Mouse (Mus musculus) intestine, postnatal 0 days (tissue): ENCODE data around the gene Rsph14. TPM values are rescaled to one million over a fixed set of nuclear protein-coding genes. Genes with fewer than 3 reads are reported as not detected.

Source experiments
- ATAC-seq: fragments of 200-750 bp; cut with Nextera tagmentation; 2 replicates; pipeline ENCODE4 v1.8.0; 2017; ENCODE audit warnings: mild to moderate bottlenecking, moderate TSS enrichment, moderate library complexity
- H3K27ac ChIP-seq: fragments of 300-500 bp; sonication (generic); 2 replicates; pipeline ENCODE4 v1.5.1; 2014; ENCODE audit warnings: mild to moderate bottlenecking, low read depth, low read length, moderate library complexity
- H3K27me3 ChIP-seq: fragments of 300-500 bp; sonication (generic); replicated peaks from 2 replicates; pipeline ENCODE4 v1.6.1; 2014; ENCODE audit warnings: low read length, mixed read lengths; ENCODE audit not compliant: control insufficient read depth, insufficient read depth
- H3K36me3 ChIP-seq: fragments of 300-500 bp; sonication (generic); 2 replicates; pipeline ENCODE4 v1.6.1; 2014; ENCODE audit warnings: mild to moderate bottlenecking, moderate library complexity; ENCODE audit not compliant: control insufficient read depth, insufficient read depth
- H3K4me1 ChIP-seq: fragments of 300-500 bp; sonication (generic); replicated peaks from 2 replicates; pipeline ENCODE4 v1.6.1; 2014; ENCODE audit warnings: antibody characterized with exemption, low read length, mixed read lengths; ENCODE audit not compliant: control insufficient read depth, insufficient read depth
- H3K4me2 ChIP-seq: fragments of 300-500 bp; sonication (generic); replicated peaks from 2 replicates; pipeline ENCODE4 v1.6.1; 2014; ENCODE audit warnings: low read depth, mild to moderate bottlenecking, moderate library complexity
- H3K4me3 ChIP-seq: fragments of 300-500 bp; sonication (generic); 2 replicates; pipeline ENCODE4 v1.5.1; 2014; ENCODE audit warnings: low read depth, low read length
- H3K9ac ChIP-seq: fragments of 300-500 bp; sonication (generic); 2 replicates; pipeline ENCODE4 v1.6.1; 2014; ENCODE audit warnings: mild to moderate bottlenecking, low read depth, low read length
- H3K9me3 ChIP-seq: fragments of 300-500 bp; sonication (generic); 2 replicates; pipeline ENCODE4 v1.6.1; 2016; ENCODE audit warnings: mixed run types; ENCODE audit not compliant: control insufficient read depth
- CTCF ChIP-seq: sonication (generic); IDR thresholded peaks from 2 replicates; pipeline ENCODE4 v1.5.1; 2016; ENCODE audit warnings: low read depth, mild to moderate bottlenecking, control low read depth, antibody characterized with exemption, moderate library complexity
- WGBS: fragments of 180-500 bp; shearing (Covaris S2); extraction: QIAGEN DNeasy Blood & Tissue Kit; methylation state at CpG from one replicate; pipeline ENCODE4 v1.1.7; 2014; 5-methylcytosine and 5-hydroxymethylcytosine counted together
- polyA plus RNA-seq: library from polyadenylated mRNA; unstranded; fragments of >200 nt; fragmentation: Nextera tagmentation; extraction: Ambion mirVana; gene quantifications from 2 replicates; pipeline ENCODE4 v1.2.1, GENCODE M21; 2015

Gene Rsph14
- polyA plus RNA-seq, 1 experiment from 2014 or later: not detected

GRCm38 (mm10) chr10:75056255-75056654 is 23.9 kb upstream of the Rsph14 start:
- H3K9me3 ChIP-seq: no peaks in the 10 kb centered on the region
- no peaks in the 10 kb centered on the region for H3K36me3 ChIP-seq
- H3K4me3 ChIP-seq: no peak overlapping the region
- 39% methylated on average over 4 of the region's 4 CpGs for WGBS
- no peak overlapping the region for H3K27ac ChIP-seq
- no peak overlapping the region for H3K9ac ChIP-seq
- H3K4me2 ChIP-seq: no peak overlapping the region
- TF ChIP-seq CTCF: no peak
- H3K4me1 ChIP-seq: peaks cover 3% of the 10 kb centered on the region; the same call in 1 of the 2 replicates
- no peak for ATAC-seq
- H3K27me3 ChIP-seq: no peaks in the 10 kb centered on the region

DNA sequence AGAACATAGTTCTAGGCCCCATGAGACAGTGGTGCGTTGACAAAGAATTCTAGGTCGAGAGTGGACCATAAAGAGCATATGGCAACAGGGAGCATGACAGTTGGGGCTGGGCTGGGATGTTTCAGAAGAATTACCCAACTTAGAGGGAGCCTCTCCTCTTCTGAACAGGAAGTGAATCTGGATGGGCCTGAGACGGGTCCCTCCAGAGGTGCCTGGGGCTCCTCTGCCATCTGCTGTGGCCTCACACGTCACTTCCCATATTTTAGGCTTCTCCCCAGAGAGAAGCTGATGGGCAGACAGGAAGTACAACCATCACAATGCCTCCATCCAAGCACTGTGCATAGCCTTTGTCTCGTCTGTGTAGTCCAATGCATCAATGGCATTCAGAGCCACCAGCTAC is 23.3 kb upstream of the Rsph14 start:
- H3K4me3 ChIP-seq: no peak overlapping the region
- H3K9me3 ChIP-seq: no peaks in the 10 kb centered on the region
- H3K9ac ChIP-seq: no peak overlapping the region
- 70% methylated on average over 5 of the region's 5 CpGs for WGBS
- no peaks in the 10 kb centered on the region for H3K27me3 ChIP-seq
- no peak for ATAC-seq
- H3K36me3 ChIP-seq: no peaks in the 10 kb centered on the region
- H3K27ac ChIP-seq: no peak overlapping the region
- TF ChIP-seq CTCF: no peak
- H3K4me2 ChIP-seq: no peak overlapping the region
- H3K4me1 ChIP-seq: peaks cover 3% of the 10 kb centered on the region; the same call in 1 of the 2 replicates

- H3K27ac ChIP-seq: no peak overlapping the region
- H3K4me1 ChIP-seq: 0 out of 2 replicates have a peak, but pooled peaks cover 3% of the 10 kb centered on the region
- no peaks in the 10 kb centered on the region for H3K36me3 ChIP-seq
- no peak overlapping the region for H3K4me2 ChIP-seq
- H3K9ac ChIP-seq: no peak overlapping the region
- ATAC-seq: no peak
- TF ChIP-seq CTCF: no peak
- WGBS: 43% methylated on average over 6 of the region's 6 CpGs
- H3K4me3 ChIP-seq: no peak overlapping the region
- H3K9me3 ChIP-seq: no peaks in the 10 kb centered on the region
- no peaks in the 10 kb centered on the region for H3K27me3 ChIP-seq
Observed at GRCm38 (mm10) chr10:75054125-75054524, 21.7 kb upstream of the Rsph14 start.

DNA sequence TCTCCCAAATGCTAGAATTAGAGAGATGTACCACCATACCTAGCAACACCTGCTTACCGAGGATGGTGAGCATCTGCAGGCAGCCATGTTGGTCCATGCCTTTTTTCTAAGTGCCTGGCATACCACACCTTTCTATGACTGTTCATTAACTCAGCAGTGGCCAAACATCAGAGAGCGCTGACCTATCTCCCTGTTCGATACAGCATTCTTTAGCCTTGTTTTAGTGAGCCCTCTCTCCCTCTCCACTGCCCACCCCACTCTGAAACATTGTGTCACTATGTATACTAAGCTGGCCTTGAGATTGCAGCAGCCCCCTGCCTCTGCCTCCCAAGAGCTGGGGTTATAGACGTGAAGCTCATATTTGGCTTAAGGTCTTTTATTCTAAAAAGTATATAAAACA is 21.3 kb upstream of the Rsph14 start:
- H3K27me3 ChIP-seq: no peaks in the 10 kb centered on the region
- H3K36me3 ChIP-seq: no peaks in the 10 kb centered on the region
- H3K9ac ChIP-seq: no peak overlapping the region
- ATAC-seq: no peak
- no peaks in the 10 kb centered on the region for H3K9me3 ChIP-seq
- 70% methylated on average over 4 of the region's 4 CpGs for WGBS
- 0 out of 2 replicates have a peak, but pooled peaks cover 3% of the 10 kb centered on the region for H3K4me1 ChIP-seq
- H3K4me3 ChIP-seq: no peak overlapping the region
- no peak overlapping the region for H3K27ac ChIP-seq
- no peak for TF ChIP-seq CTCF
- no peak overlapping the region for H3K4me2 ChIP-seq

- no peaks in the 10 kb centered on the region for H3K9me3 ChIP-seq
- H3K4me2 ChIP-seq: no peak overlapping the region
- no peak overlapping the region for H3K27ac ChIP-seq
- no peak overlapping the region for H3K4me3 ChIP-seq
- H3K36me3 ChIP-seq: no peaks in the 10 kb centered on the region
- H3K27me3 ChIP-seq: no peaks in the 10 kb centered on the region
- 0 out of 2 replicates have a peak, but pooled peaks cover 3% of the 10 kb centered on the region for H3K4me1 ChIP-seq
- H3K9ac ChIP-seq: no peak overlapping the region
- WGBS: 68% methylated on average over 8 of the region's 8 CpGs
- TF ChIP-seq CTCF: no peak
- ATAC-seq: no peak
Observed at GRCm38 (mm10) chr10:75052902-75053301, 20.5 kb upstream of the Rsph14 start.

DNA sequence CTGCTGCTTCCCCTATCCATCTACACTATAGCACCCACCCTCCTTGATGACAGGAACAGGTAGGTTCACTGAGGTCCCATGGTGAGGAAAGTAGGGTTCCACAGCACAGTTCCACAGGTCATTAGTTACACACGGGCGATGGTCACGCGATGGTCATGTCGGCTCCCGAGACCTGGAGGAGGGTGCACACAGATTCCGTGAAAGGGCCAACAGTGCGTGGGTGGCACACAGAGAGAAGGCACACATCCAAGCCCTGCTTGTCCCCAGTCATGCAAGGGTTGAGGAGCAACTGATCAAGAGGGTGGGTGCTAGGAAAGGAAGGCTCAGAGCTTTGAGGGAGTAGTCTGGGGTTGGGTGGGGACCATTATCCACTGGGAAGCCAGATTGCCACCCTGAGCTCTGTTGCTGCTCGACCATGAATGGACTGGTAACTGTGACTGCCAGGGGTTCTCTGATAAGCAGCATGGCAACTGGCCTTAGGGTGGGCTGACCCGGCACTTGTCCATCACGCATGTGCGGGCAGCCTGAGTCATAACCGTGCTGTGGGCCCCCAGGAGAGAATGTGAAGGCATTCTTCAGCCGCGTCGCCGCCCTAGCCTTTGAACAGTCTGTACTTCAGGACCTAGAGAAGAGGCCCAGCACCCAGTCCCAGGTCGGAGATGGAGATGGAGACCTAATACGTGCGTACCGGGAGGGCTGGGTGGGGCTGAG is 19.1 kb upstream of the Rsph14 start:
- H3K9ac ChIP-seq: no peak overlapping the region
- 85% methylated on average over 21 of the region's 21 CpGs for WGBS
- no peaks in the 10 kb centered on the region for H3K9me3 ChIP-seq
- no peaks in the 10 kb centered on the region for H3K27me3 ChIP-seq
- no peak for TF ChIP-seq CTCF
- H3K4me1 ChIP-seq: 0 out of 2 replicates have a peak, but pooled peaks cover 3% of the 10 kb centered on the region
- H3K4me2 ChIP-seq: no peak overlapping the region
- no peak overlapping the region for H3K4me3 ChIP-seq
- no peaks in the 10 kb centered on the region for H3K36me3 ChIP-seq
- H3K27ac ChIP-seq: no peak overlapping the region
- ATAC-seq: no peak
